Mouse (Mus musculus): Measurements from ENCODE around the gene Flvcr1. TPM values are rescaled to one million over a fixed set of nuclear protein-coding genes. Genes with fewer than 3 reads are reported as not detected.
A peak's percentile ranks its signal among the peaks of the same experiment; 100 is the strongest.
"Not testable (repeated sequence)": the region's sequence is repeated elsewhere in the genome, so short reads cannot be mapped to it uniquely, and the experiment has no call there.

Flvcr1 gene
- polyA plus RNA-seq, 1 experiment from 2014 or later: 4.3 TPM

GRCm38 (mm10) chr1:191037999-191038398, 12.0 kb upstream of the Flvcr1 start:
- no peak overlapping the region for H3K27ac ChIP-seq
- no peaks in the 10 kb centered on the region for H3K27me3 ChIP-seq
- 73% methylated on average over 4 of the region's 4 CpGs for WGBS (ENCODE audit: insufficient replicate concordance)
- no peak for ATAC-seq (ENCODE audit: low read depth)
- H3K4me1 ChIP-seq (replicated peaks): peaks cover 7% of the 10 kb centered on the region
- DNase-seq: no peak
- H3K9me3 ChIP-seq (replicated peaks): no peaks in the 10 kb centered on the region
- no peaks in the 10 kb centered on the region for H3K36me3 ChIP-seq
- H3K4me3 ChIP-seq (replicated peaks): no peak overlapping the region
- no peak overlapping the region for H3K4me2 ChIP-seq
- no peak overlapping the region for H3K9ac ChIP-seq

GRCm38 (mm10) chr1:191036554-191037334, 10.8 kb upstream of the Flvcr1 start, which contains the start of gene Spata45:
Spata45 (plus strand) TSS chr1:191036639.
- WGBS (ENCODE audit: insufficient replicate concordance): 58% methylated on average over 6 of the region's 6 CpGs

DNA sequence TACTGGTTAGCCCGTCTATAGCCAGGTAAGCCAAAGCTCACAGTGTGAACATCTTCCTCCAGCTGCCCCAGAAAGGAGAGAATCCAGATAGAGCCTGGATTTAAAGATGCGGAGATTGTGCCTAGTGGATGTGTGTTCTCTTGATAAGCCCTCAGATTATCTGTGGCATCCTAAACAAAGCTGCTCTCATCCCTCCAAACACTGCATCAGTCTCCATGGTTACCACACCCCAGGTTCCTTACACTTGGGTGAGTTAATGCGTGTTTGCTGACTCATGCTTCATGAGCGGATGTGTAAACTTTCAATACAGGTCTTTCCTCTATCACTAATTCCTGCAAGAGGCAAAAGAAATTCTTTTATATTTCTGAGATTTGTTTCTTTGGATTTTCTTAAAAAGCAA, 9.7 kb upstream of the Flvcr1 start:
- H3K27me3 ChIP-seq: no peaks in the 10 kb centered on the region
- no peak overlapping the region for H3K9ac ChIP-seq
- H3K4me3 ChIP-seq (replicated peaks): no peak overlapping the region
- no peaks in the 10 kb centered on the region for H3K9me3 ChIP-seq (replicated peaks)
- H3K4me2 ChIP-seq: no peak overlapping the region
- WGBS (ENCODE audit: insufficient replicate concordance): 34% methylated on average over 4 of the region's 4 CpGs
- H3K36me3 ChIP-seq: no peaks in the 10 kb centered on the region
- no peak for DNase-seq
- H3K4me1 ChIP-seq (replicated peaks): no peaks in the 10 kb centered on the region
- no peak for ATAC-seq (ENCODE audit: low read depth)
- no peak overlapping the region for H3K27ac ChIP-seq

More at GRCm38 (mm10) chr1:191036554-191037334, 10.8 kb upstream of the Flvcr1 start, which contains the start of gene Spata45:
- Histone ChIP-seq H3K36me3 (no peaks in the 10 kb centered on the region), H3K27me3 (no peaks in the 10 kb centered on the region), H3K4me3 (replicated peaks) (no peak within 1 kb of the TSS), H3K9me3 (replicated peaks) (no peaks in the 10 kb centered on the region), H3K27ac (no peak within 1 kb of the TSS), H3K9ac (no peak within 1 kb of the TSS), H3K4me2 (no peak within 1 kb of the TSS), H3K4me1 (replicated peaks) (no peaks in the 10 kb centered on the region)
- ATAC-seq (ENCODE audit: low read depth): no peak
- DNase-seq: no peak

DNA sequence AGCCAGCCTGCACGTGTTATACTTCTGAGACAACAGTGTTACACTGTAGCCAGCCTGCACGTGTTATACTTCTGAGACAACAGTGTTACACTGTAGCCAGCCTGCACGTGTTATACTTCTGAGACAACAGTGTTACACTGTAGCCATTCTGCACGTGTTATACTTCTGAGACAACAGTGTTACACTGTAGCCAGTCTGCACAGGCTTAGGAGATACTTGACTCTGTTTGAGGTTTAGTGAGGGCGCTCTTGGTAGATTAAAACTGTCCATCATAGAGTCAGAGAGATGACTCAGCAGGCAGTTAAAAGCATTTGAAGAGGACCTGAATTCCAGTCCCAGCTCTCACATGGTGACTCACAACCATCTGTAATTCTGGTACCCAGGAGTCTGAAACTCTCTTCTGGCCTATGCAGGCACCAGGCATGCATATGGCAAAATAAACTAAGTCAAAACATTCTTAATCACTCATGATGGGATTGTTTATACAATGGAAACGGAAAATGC, 5.0 kb upstream of the Flvcr1 start:
- not testable (repeated sequence) for H3K36me3 ChIP-seq; DNase-seq; H3K4me1 ChIP-seq (replicated peaks); H3K4me3 ChIP-seq (replicated peaks); H3K27ac ChIP-seq; H3K27me3 ChIP-seq; H3K4me2 ChIP-seq; H3K9me3 ChIP-seq (replicated peaks); ATAC-seq (ENCODE audit: low read depth); H3K9ac ChIP-seq
- WGBS (ENCODE audit: insufficient replicate concordance): 52% methylated on average over 6 of the region's 6 CpGs

GRCm38 (mm10) chr1:191030182-191030581, 4.2 kb upstream of the Flvcr1 start:
- Histone ChIP-seq H3K4me1 (replicated peaks) (peaks cover 12% of the 10 kb centered on the region), H3K4me3 (replicated peaks) (no peak overlapping the region), H3K27me3 (no peaks in the 10 kb centered on the region), H3K4me2 (no peak overlapping the region), H3K9me3 (replicated peaks) (no peaks in the 10 kb centered on the region), H3K36me3 (no peaks in the 10 kb centered on the region), H3K9ac (no peak overlapping the region), H3K27ac (no peak overlapping the region)
- DNase-seq (no peak), ATAC-seq (ENCODE audit: low read depth) (no peak)
- 67% methylated on average over 10 of the region's 10 CpGs for WGBS (ENCODE audit: insufficient replicate concordance)

- 4% methylated on average over 69 of the region's 69 CpGs for WGBS (ENCODE audit: insufficient replicate concordance)
- Histone ChIP-seq H3K27ac (peak overlapping the region; percentile 85), H3K4me3 (replicated peaks) (peak overlapping the region; percentile 79), H3K36me3 (peaks cover 8% of the 10 kb centered on the region), H3K9ac (peak overlapping the region; percentile 89), H3K4me1 (replicated peaks) (peaks cover 21% of the 10 kb centered on the region), H3K9me3 (replicated peaks) (no peaks in the 10 kb centered on the region), H3K27me3 (no peaks in the 10 kb centered on the region), H3K4me2 (peak overlapping the region; percentile 99)
- DNase-seq (peak; percentile 33), ATAC-seq (ENCODE audit: low read depth) (peak; percentile 47)
Observed at GRCm38 (mm10) chr1:191025016-191026012, 644 bp downstream of the Flvcr1 start.

DNA sequence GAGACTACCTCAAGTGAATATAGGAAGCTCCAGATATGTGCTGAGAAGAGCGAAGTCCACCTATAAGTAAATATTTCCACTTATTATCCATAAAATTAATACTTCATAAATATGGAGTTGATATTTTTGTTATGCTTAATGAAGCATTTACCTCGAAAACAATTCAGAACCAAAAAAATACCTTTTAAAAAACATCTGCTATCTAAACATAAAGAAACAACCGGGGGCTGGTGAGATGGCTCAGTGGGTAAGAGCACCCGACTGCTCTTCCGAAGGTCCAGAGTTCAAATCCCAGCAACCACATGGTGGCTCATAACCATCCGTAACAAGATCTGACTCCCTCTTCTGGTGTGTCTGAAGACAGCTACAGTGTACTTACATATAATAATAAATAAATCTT, 2.2 kb downstream of the Flvcr1 start:
- not testable (repeated sequence) for H3K27me3 ChIP-seq; ATAC-seq (ENCODE audit: low read depth); DNase-seq; H3K9me3 ChIP-seq (replicated peaks); H3K9ac ChIP-seq; H3K4me2 ChIP-seq; H3K27ac ChIP-seq; H3K4me3 ChIP-seq (replicated peaks)
- Histone ChIP-seq H3K36me3 (peaks cover 12% of the 10 kb centered on the region), H3K4me1 (replicated peaks) (peaks cover 21% of the 10 kb centered on the region)
- 86% methylated on average over 6 of the region's 6 CpGs for WGBS (ENCODE audit: insufficient replicate concordance)

DNA sequence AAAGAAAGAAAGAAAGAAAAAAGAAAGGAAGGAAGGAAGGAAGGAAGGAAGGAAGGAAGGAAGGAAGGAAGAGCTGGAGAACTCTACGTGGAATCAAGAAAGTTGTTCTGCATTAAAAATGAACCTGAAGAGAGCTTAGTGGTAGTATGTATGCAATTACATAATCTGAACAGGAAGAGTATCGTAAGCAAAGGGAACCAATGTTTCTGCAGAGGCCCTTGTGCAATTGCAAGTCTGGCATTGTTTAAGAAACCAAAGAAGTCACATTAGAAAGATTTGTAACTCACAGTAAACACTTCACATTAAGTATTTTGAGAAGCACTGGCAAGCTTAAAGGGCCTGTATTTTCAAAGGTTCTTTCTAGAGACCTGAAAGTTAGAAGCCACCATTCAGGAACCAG, 2.8 kb downstream of the Flvcr1 start:
- Histone ChIP-seq H3K9ac (no peak overlapping the region), H3K4me2 (no peak overlapping the region), H3K4me1 (replicated peaks) (peaks cover 21% of the 10 kb centered on the region), H3K9me3 (replicated peaks) (no peaks in the 10 kb centered on the region), H3K27me3 (no peaks in the 10 kb centered on the region), H3K4me3 (replicated peaks) (no peak overlapping the region), H3K27ac (no peak overlapping the region), H3K36me3 (peaks cover 12% of the 10 kb centered on the region)
- 73% methylated on average over 2 of the region's 2 CpGs for WGBS (ENCODE audit: insufficient replicate concordance)
- DNase-seq (no peak), ATAC-seq (ENCODE audit: low read depth) (no peak)

- H3K4me1 ChIP-seq (replicated peaks): peaks cover 12% of the 10 kb centered on the region
- DNase-seq (no peak), ATAC-seq (ENCODE audit: low read depth) (no peak)
- no peaks in the 10 kb centered on the region for H3K27me3 ChIP-seq
- H3K36me3 ChIP-seq: peaks cover 12% of the 10 kb centered on the region
- no peak overlapping the region for H3K27ac ChIP-seq
- H3K4me2 ChIP-seq: no peak overlapping the region
- H3K9me3 ChIP-seq (replicated peaks): no peaks in the 10 kb centered on the region
- no peak overlapping the region for H3K9ac ChIP-seq
- no peak overlapping the region for H3K4me3 ChIP-seq (replicated peaks)
- 85% methylated on average over 7 of the region's 7 CpGs for WGBS (ENCODE audit: insufficient replicate concordance)
Observed at GRCm38 (mm10) chr1:191021016-191021415, 4.9 kb downstream of the Flvcr1 start.

GRCm38 (mm10) chr1:191020217-191020924, 5.6 kb downstream of the Flvcr1 start:
- H3K9me3 ChIP-seq (replicated peaks): no peaks in the 10 kb centered on the region
- H3K27ac ChIP-seq: no peak overlapping the region
- H3K36me3 ChIP-seq: peaks cover 13% of the 10 kb centered on the region
- H3K27me3 ChIP-seq: no peaks in the 10 kb centered on the region
- WGBS (ENCODE audit: insufficient replicate concordance): 81% methylated on average over 3 of the region's 3 CpGs
- no peak overlapping the region for H3K4me2 ChIP-seq
- peaks cover 11% of the 10 kb centered on the region for H3K4me1 ChIP-seq (replicated peaks)
- no peak overlapping the region for H3K9ac ChIP-seq
- DNase-seq (no peak), ATAC-seq (ENCODE audit: low read depth) (no peak)
- no peak overlapping the region for H3K4me3 ChIP-seq (replicated peaks)

GRCm38 (mm10) chr1:191019803-191020202, 6.2 kb downstream of the Flvcr1 start:
- H3K27me3 ChIP-seq: no peaks in the 10 kb centered on the region
- no peak overlapping the region for H3K27ac ChIP-seq
- H3K4me3 ChIP-seq (replicated peaks): no peak overlapping the region
- ATAC-seq (ENCODE audit: low read depth): no peak
- WGBS (ENCODE audit: insufficient replicate concordance): 87% methylated on average over 5 of the region's 5 CpGs
- no peak overlapping the region for H3K9ac ChIP-seq
- DNase-seq: no peak
- no peaks in the 10 kb centered on the region for H3K9me3 ChIP-seq (replicated peaks)
- H3K4me2 ChIP-seq: no peak overlapping the region
- H3K4me1 ChIP-seq (replicated peaks): peaks cover 5% of the 10 kb centered on the region
- peaks cover 16% of the 10 kb centered on the region for H3K36me3 ChIP-seq
